Mouse (Mus musculus) heart, postnatal 36 days (tissue): Measurements from ENCODE around the gene Mxd1. TPM values are rescaled to one million over a fixed set of nuclear protein-coding genes. Genes with fewer than 3 reads are reported as not detected.

Experiments
- DNase-seq, 2 experiments: peaks; one replicate each; pipeline ENCODE4 v3.0.0; 2021 to 2022
- intact Hi-C: fragments of 180-260 bp; cut with DNase I; formaldehyde crosslinking; loops from one replicate; pipeline ENCODE4 v1.15.1; 2025
- total RNA-seq, 2 experiments: library from RNA; stranded (reverse); gene quantifications; 2 replicates each; pipeline ENCODE4 v1.2.3; 2021

Gene Mxd1
- 1 to 10 TPM; 8.8 to 9.5 TPM for total RNA-seq

GRCm38 (mm10) chr6:86668580-86669239 lies at the start of gene Mxd1:
Gene Mxd1 (minus strand): TSS chr6:86669161.
- intact Hi-C loops = loop anchor here (2.0 kb wide), 1 partner anchor 198 kb away; no protein-coding TSS in a partner anchor
- DNase-seq = peak in 1 of 2 experiments; percentile 17

GRCm38 (mm10) chr6:86708072-86708774 lies 39.3 kb upstream of the Mxd1 start:
- DNase-seq = no peak
- intact Hi-C loops = no loop called here

GRCm38 (mm10) chr6:86702577-86702976 lies 33.6 kb upstream of the Mxd1 start:
- intact Hi-C loops = no loop called here
- no peak for DNase-seq

DNA sequence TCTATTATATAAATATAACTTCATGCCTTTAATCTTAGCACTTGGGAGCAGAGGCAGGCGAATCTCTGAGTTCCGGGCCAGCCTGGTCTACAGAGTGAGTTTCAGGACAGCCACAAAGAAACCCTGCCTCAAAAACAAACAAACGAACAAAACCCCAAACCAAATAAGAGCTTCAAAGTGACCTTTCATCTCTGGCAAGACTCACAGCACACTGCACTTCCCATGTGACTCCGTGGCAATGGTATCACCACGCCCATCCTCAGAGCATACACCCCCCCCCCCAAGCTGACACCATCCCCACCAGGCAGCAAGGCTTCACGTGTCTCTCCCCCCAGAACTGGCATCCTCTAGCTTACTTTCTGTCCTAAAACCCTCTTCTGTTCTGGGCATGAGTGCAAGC lies 28.9 kb upstream of the Mxd1 start:
- intact Hi-C loops = no loop called here
- no peak for DNase-seq

GRCm38 (mm10) chr6:86696213-86696612 lies 27.3 kb upstream of the Mxd1 start:
- no peak for DNase-seq
- intact Hi-C loops = no loop called here

- intact Hi-C loops = no loop called here
- peak; percentile 37 to 55 for DNase-seq
Measured at GRCm38 (mm10) chr6:86694465-86694864, 25.5 kb upstream of the Mxd1 start.

DNA sequence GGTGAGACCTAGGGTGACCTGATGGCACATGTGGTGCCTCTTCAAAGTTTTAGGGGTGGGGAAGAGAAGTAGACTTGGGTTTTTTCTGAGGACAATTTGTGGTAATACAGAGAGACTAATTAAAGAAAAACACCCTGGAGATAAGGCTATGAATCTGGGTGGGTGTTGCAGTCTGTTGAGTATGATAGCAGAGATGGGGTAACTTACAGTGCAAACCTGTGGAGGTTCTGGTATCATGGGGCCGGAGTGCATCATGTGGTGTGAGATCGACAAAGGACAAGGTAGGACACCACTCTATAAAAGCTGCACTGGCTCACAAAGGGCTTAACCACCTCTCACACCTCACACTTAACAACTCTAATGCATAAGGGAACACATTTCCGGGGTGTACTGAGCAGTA lies 20.7 kb upstream of the Mxd1 start:
- DNase-seq = no peak
- intact Hi-C loops = no loop called here

DNA sequence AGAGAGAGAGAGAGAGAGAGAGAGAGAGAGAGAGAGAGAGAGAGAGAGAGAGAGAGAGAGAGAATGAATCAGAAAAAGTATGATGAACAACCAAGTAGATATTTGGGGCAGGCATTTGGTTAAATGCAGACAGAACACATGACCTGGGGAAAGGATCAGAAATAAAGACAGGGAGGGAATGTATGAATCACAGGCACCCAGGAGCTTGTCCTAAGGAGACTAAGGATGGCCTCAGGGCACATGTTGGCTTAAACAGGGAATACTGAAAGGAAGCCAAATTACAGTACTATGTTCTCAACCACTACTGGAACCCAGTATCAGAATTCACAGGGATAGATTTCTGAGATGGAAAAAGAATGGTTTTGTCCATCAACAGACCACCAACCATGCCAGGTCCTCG lies 18.0 kb upstream of the Mxd1 start:
- no peak for DNase-seq
- intact Hi-C loops = no loop called here

DNA sequence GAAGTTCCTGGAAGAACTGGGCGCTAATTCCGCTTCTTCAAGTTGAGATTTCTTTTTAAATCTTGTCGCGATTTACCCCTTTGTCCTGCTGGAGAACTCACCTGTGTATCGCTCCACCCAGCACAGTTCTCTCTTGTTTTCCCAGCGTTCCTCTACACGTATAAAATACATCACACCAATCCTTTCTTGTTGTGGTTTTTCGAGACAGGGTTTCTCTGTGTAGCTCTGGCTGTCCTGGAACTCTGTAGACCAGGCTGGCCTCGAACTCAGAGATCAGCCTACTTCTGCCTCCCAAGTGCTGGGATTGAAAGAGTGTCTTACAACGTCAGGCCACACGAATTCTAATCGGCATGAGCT lies 15.7 kb upstream of the Mxd1 start:
- intact Hi-C loops = no loop called here

GRCm38 (mm10) chr6:86683872-86684654 lies 15.1 kb upstream of the Mxd1 start, which contains the start of gene Snrnp27:
Gene Snrnp27 (minus strand): TSS chr6:86684522.
- intact Hi-C loops = no loop called here
- peak; percentile 94 for DNase-seq

More for the DNA sequence above, 15.7 kb upstream of the Mxd1 start:
- no peak for DNase-seq

- no peak for DNase-seq
- intact Hi-C loops = no loop called here
Measured at GRCm38 (mm10) chr6:86681289-86681688, 12.3 kb upstream of the Mxd1 start.

GRCm38 (mm10) chr6:86678341-86678740 lies 9.4 kb upstream of the Mxd1 start:
- DNase-seq = no peak
- intact Hi-C loops = no loop called here

- DNase-seq = peak; percentile 45 to 51
- intact Hi-C loops = loop anchor here (1.0 to 2.0 kb wide), 3 partner anchors 72 to 232 kb away; partner anchors contain the start of gene C87436
Measured at GRCm38 (mm10) chr6:86670873-86671272, 1.9 kb upstream of the Mxd1 start.

- intact Hi-C loops = loop anchor here (2.0 kb wide), 1 partner anchor 198 kb away; no protein-coding TSS in a partner anchor
- DNase-seq = peak; percentile 98 to 99
Measured at GRCm38 (mm10) chr6:86669240-86669727, 323 bp upstream of the Mxd1 start.

DNA sequence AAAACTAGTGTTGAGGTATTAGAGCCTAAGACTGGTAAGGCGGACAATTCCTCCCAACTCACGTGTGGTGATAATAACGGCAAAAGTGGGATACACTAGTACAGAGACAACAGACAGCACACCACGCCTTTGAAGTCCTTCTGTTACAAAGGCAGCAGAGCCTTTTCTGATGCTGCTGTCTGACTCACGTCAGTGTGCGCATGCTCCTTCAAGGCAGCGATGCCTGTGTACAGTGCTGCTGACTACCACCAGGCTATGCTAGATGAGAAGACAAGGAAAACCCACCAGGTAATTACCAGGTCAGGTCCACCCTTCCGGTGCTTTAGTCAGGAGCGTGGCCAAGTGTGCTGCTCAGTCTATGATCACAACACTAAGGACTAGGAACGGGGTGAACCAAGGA lies 1.9 kb downstream of the Mxd1 start:
- no peak for DNase-seq
- intact Hi-C loops = no loop called here

- intact Hi-C loops = no loop called here
- DNase-seq = no peak
Measured at GRCm38 (mm10) chr6:86665560-86666307, 3.2 kb downstream of the Mxd1 start.

- intact Hi-C loops = no loop called here
- DNase-seq = no peak
Measured at GRCm38 (mm10) chr6:86665076-86665475, 3.9 kb downstream of the Mxd1 start.

- intact Hi-C loops = no loop called here
- DNase-seq = no peak
Measured at GRCm38 (mm10) chr6:86660161-86660877, 8.6 kb downstream of the Mxd1 start.

DNA sequence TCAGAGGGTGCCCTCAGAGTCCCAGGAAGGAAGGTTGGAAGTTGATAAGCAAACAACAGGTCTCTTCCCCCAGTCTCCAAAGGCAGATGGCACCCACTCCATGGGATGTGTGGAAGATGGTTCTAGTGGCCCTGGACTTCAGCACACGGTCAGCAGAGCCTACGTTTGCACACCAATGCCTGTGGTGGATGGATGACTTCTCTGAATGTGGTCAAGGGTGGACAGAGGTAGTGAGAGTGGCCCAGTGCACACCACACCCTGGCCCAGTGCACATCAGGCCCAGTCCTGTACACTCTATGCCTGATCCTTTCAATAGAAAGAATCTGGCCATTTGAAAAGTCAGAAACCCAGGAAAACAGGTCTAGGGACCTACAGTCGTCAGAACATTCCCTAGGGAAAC lies 10.5 kb downstream of the Mxd1 start:
- intact Hi-C loops = no loop called here
- DNase-seq = no peak
